8 mouse cellular contexts compared by ENCODE assay signal in genomic region chr2:34904849-34905542, GRCm38 (mm10). TPM values are rescaled to one million over a fixed set of nuclear protein-coding genes. Genes with fewer than 3 reads are reported as not detected.
DNase-seq lines count a peak whose midpoint lies in the region; ATAC-seq lines count a peak whose summit lies in the region.

No protein-coding gene starts in this region.

- no peaks in the 10 kb centered on the region for H3K27me3 ChIP-seq in hindbrain, embryonic 11.5 days (ENCODE audit: control insufficient read depth, insufficient read depth, low read length)

- H3K4me3 ChIP-seq in hindbrain, embryonic 11.5 days (ENCODE audit: low read depth, low read length), result peak overlapping the region; percentile 22

- H3K36me3 ChIP-seq in hindbrain, embryonic 11.5 days (ENCODE audit: control insufficient read depth, insufficient read depth, low read length), result no peaks in the 10 kb centered on the region

- H3K9ac ChIP-seq in hindbrain, embryonic 11.5 days (ENCODE audit: low read depth, low read length), result 0 out of 2 replicates have a peak overlapping the region, but pooled peaks have one; percentile 7

- no peaks in the 10 kb centered on the region for H3K9me3 ChIP-seq in hindbrain, embryonic 11.5 days (ENCODE audit: control insufficient read depth, low read length)

- H3K27ac ChIP-seq in hindbrain, embryonic 11.5 days (ENCODE audit: low read depth, low read length), result no peak overlapping the region

- WGBS in hindbrain, embryonic 11.5 days, result under 1% methylated on average over 34 of the region's 34 CpGs

- ATAC-seq in hindbrain, embryonic 11.5 days (ENCODE audit: low FRiP score), result peak; percentile 97

- DNase-seq in Muller cell, postnatal 12 days (ENCODE audit: inconsistent ontology term), result peak; percentile 99
- DNase-seq in cerebellum, adult 9-11 months, result peak; percentile 99
- DNase-seq in frontal cortex, adult 2 months (ENCODE audit: extremely low spot score in 1 of 2, low spot score in 1 of 2), result peak; percentile 98 to 99
- DNase-seq in hindbrain, embryonic 11.5 days (ENCODE audit: low spot score), result peak; percentile 98
- DNase-seq in layer of hippocampus, postnatal 10 days (ENCODE audit: low spot score in 2 of 2), result peak; percentile 98
- peak; percentile 100 for DNase-seq in lung, postnatal 10 days
- DNase-seq in ovary, postnatal 36 days (ENCODE audit: low spot score), result peak; percentile 94
- DNase-seq in thymus, postnatal 25 days, result peak; percentile 98

- no peaks in the 10 kb centered on the region; the same call in 1 of the 2 replicates for H3K4me1 ChIP-seq in hindbrain, embryonic 11.5 days (replicated peaks; ENCODE audit: control insufficient read depth, insufficient read depth, low read length)

- peak overlapping the region; percentile 43 for H3K4me2 ChIP-seq in hindbrain, embryonic 11.5 days (replicated peaks; ENCODE audit: low read depth, low read length)

RNA-seq across cellular contexts. Expression of gene Phf19, which starts 8.8 kb away (rescaled TPM):
- polyA plus RNA-seq in frontal cortex, adult 2 months (2012; rRNA removed), result 1.2 and 1.3 TPM in 2 replicates
- 1.7 and 2.3 TPM in 2 replicates for polyA plus RNA-seq in hindbrain, embryonic 11.5 days (2014; fragmentation: Nextera tagmentation; extraction: Ambion mirVana)
- total RNA-seq in layer of hippocampus, postnatal 10 days (2021), result 1 to 10 TPM; 1.9 to 3.4 TPM

RNA-seq across cellular contexts. Expression of gene Psmd5, which starts 30.2 kb away (rescaled TPM):
- polyA plus RNA-seq in frontal cortex, adult 2 months (2012; rRNA removed), result 35.2 and 44.2 TPM in 2 replicates
- polyA plus RNA-seq in hindbrain, embryonic 11.5 days (2014; fragmentation: Nextera tagmentation; extraction: Ambion mirVana), result 118 TPM in 2 replicates
- 10 to 100 TPM; 39.6 to 48.0 TPM for total RNA-seq in layer of hippocampus, postnatal 10 days (2021)

RNA-seq across cellular contexts. Expression of gene Cutal, which starts 30.8 kb away (rescaled TPM):
- 0.55 and 0.58 TPM in 2 replicates for polyA plus RNA-seq in frontal cortex, adult 2 months (2012; rRNA removed)
- polyA plus RNA-seq in hindbrain, embryonic 11.5 days (2014; fragmentation: Nextera tagmentation; extraction: Ambion mirVana), result not detected in 2 replicates
- under 1 TPM; 0.27 to 0.47 TPM for total RNA-seq in layer of hippocampus, postnatal 10 days (2021)

RNA-seq across cellular contexts. Expression of gene Traf1, which starts 56.6 kb away (rescaled TPM):
- 3.5 and 4.8 TPM in 2 replicates for polyA plus RNA-seq in frontal cortex, adult 2 months (2012; rRNA removed)
- 0.28 and 0.40 TPM in 2 replicates for polyA plus RNA-seq in hindbrain, embryonic 11.5 days (2014; fragmentation: Nextera tagmentation; extraction: Ambion mirVana)
- total RNA-seq in layer of hippocampus, postnatal 10 days (2021), result 1 to 10 TPM in 1 of 2 experiments, under 1 TPM in 1; 0.94 to 2.4 TPM
